Mouse (Mus musculus): ENCODE results near the gene Ddx49.

DNA sequence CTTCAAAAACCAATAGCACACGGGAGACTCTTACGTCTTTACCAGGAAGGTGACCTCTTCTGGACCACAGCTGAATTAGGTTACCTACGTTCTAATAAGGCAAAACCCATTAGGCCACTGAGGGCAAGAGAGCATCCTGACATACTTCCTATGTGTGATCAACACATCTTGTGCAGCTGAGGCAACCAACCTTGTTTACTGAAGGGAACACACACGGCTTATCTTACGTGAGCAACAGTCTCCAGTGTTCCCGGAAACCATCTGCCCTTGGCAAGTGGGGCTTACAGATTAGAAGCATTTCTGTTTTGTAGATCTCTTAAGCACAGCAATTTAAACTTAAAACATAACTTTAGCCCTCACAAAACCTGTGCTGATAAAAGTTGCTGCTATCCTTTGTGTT is 25.2 kb upstream of the Ddx49 start:
- TF ChIP-seq POLR2A (IDR thresholded peaks at IDR 0.05; ENCODE audit: borderline replicate concordance, control insufficient read depth, low read depth, low read length) (no peak), CTCF (IDR thresholded peaks at IDR 0.05; ENCODE audit: control insufficient read depth, insufficient read depth, low read length) (no peak)

Data from bone marrow, adult 2 months (tissue).